Mouse (Mus musculus) gastrocnemius, adult 2 months (tissue): ENCODE data around the gene Elavl1. TPM values are rescaled to one million over a fixed set of nuclear protein-coding genes. Genes with fewer than 3 reads are reported as not detected.

ENCODE experiments used
- DNase-seq: peaks from one replicate; pipeline ENCODE4 v3.0.0; 2022
- H3K27ac ChIP-seq: fragments of 200-600 bp; 2 replicates; pipeline ENCODE4 v1.8.1; 2022; ENCODE audit warnings: mild to moderate bottlenecking
- H3K4me3 ChIP-seq: fragments of 200-600 bp; 2 replicates; pipeline ENCODE4 v1.8.1; 2022; ENCODE audit warnings: mild to moderate bottlenecking, moderate library complexity
- CTCF ChIP-seq: fragments of 200-600 bp; IDR thresholded peaks from 2 replicates; pipeline ENCODE4 v1.8.1; 2022; ENCODE audit warnings: antibody characterized with exemption, mild to moderate bottlenecking, moderate library complexity
- intact Hi-C: fragments of 180-260 bp; cut with DNase I; formaldehyde crosslinking; loops from one replicate; pipeline ENCODE4 v1.15.1; 2025
- total RNA-seq, 2 experiments: library from RNA; stranded (reverse); gene quantifications; 2 replicates each; pipeline ENCODE4 v1.2.3; 2021

The Elavl1 gene
- total RNA-seq, 2 experiments from 2014 or later: 46.4 to 49.8 TPM

GRCm38 (mm10) chr8:4252116-4252760 is 73.0 kb downstream of the Elavl1 start:
- intact Hi-C loops: loop anchor here (5.0 kb wide), 2 partner anchors 120 to 360 kb away; partner anchors contain the start of gene Zfp958
- no peak for TF ChIP-seq CTCF
- Histone ChIP-seq H3K4me3 (peak overlapping the region; percentile 78), H3K27ac (peak overlapping the region; percentile 95)
- no peak for DNase-seq

GRCm38 (mm10) chr8:4250306-4250970 is 74.8 kb downstream of the Elavl1 start:
- Histone ChIP-seq H3K4me3 (no peak overlapping the region), H3K27ac (no peak overlapping the region)
- peak; percentile 92 for DNase-seq
- intact Hi-C loops: loop anchor here (2.0 to 5.0 kb wide), 3 partner anchors 72 to 362 kb away; partner anchors contain the start of gene Zfp958
- TF ChIP-seq CTCF: peak; percentile 87

- H3K27ac ChIP-seq: no peak overlapping the region
- no peak overlapping the region for H3K4me3 ChIP-seq
- intact Hi-C loops: no loop called here
- no peak for TF ChIP-seq CTCF
- no peak for DNase-seq
These were observed 76.0 kb downstream of the Elavl1 start for GRCm38 (mm10) chr8:4249213-4249612.

GRCm38 (mm10) chr8:4247951-4248540 is 77.2 kb downstream of the Elavl1 start, which contains the start of gene Tgfbr3l:
Gene Tgfbr3l, plus strand, starts transcription at chr8:4248214.
- no peak for DNase-seq
- H3K4me3 ChIP-seq: no peak within 1 kb of the TSS
- H3K27ac ChIP-seq: no peak within 1 kb of the TSS
- TF ChIP-seq CTCF: no peak
- intact Hi-C loops: no loop called here

- Histone ChIP-seq H3K27ac (no peak overlapping the region), H3K4me3 (no peak overlapping the region)
- intact Hi-C loops: no loop called here
- no peak for TF ChIP-seq CTCF
- no peak for DNase-seq
These were observed 78.0 kb downstream of the Elavl1 start for GRCm38 (mm10) chr8:4247241-4247640.

GRCm38 (mm10) chr8:4245737-4246136 is 79.5 kb downstream of the Elavl1 start:
- TF ChIP-seq CTCF: no peak
- DNase-seq: no peak
- no peak overlapping the region for H3K4me3 ChIP-seq
- intact Hi-C loops: no loop called here
- H3K27ac ChIP-seq: no peak overlapping the region

GRCm38 (mm10) chr8:4245061-4245460 is 80.2 kb downstream of the Elavl1 start:
- intact Hi-C loops: no loop called here
- no peak overlapping the region for H3K27ac ChIP-seq
- no peak for TF ChIP-seq CTCF
- no peak for DNase-seq
- no peak overlapping the region for H3K4me3 ChIP-seq

- no peak for DNase-seq
- intact Hi-C loops: loop anchor here (2.0 to 5.0 kb wide), 3 partner anchors 35 to 438 kb away; partner anchors contain the start of gene Timm44
- H3K27ac ChIP-seq: peak overlapping the region; percentile 96
- no peak for TF ChIP-seq CTCF
- H3K4me3 ChIP-seq: peak overlapping the region; percentile 77
These were observed 85.9 kb downstream of the Elavl1 start for GRCm38 (mm10) chr8:4239193-4239890.

- intact Hi-C loops: loop anchor here (2.0 to 5.0 kb wide), 3 partner anchors 36 to 439 kb away; partner anchors contain the start of gene Timm44
- peak; percentile 100 for DNase-seq
- TF ChIP-seq CTCF: peak; percentile 62
- peak within 1 kb of the TSS; percentile 96 for H3K27ac ChIP-seq
- H3K4me3 ChIP-seq: peak within 1 kb of the TSS; percentile 77
These were observed 86.6 kb downstream of the Elavl1 start, which contains the start of the genes Map2k7 and Gm49320 for GRCm38 (mm10) chr8:4238434-4239192. Gene Map2k7, plus strand, starts transcription at chr8:4238740. Gene Gm49320, plus strand, starts transcription at chr8:4238865.

- Histone ChIP-seq H3K27ac (peak overlapping the region; percentile 96), H3K4me3 (peak overlapping the region; percentile 77)
- DNase-seq: no peak
- TF ChIP-seq CTCF: no peak
- intact Hi-C loops: loop anchor here (2.0 to 5.0 kb wide), 3 partner anchors 37 to 439 kb away; partner anchors contain the start of gene Timm44
These were observed 87.3 kb downstream of the Elavl1 start for GRCm38 (mm10) chr8:4237814-4238433.

Other genes starting within 250 kb of the Elavl1 start
- gene Cd209f, start 219.6 kb downstream of the Elavl1 start, total RNA-seq: 1 to 10 TPM in 1 of 2 experiments, under 1 TPM in 1; 0.51 to 1.2 TPM
- gene Cd209g, start 191.3 kb downstream of the Elavl1 start, total RNA-seq: under 1 TPM in 1 of 2 experiments, not detected in 1; 0.31 TPM
- gene Evi5l, start 158.8 kb downstream of the Elavl1 start, total RNA-seq: 10 to 100 TPM; 13.5 to 16.9 TPM
- not detected for gene Prr36, start 108.0 kb downstream of the Elavl1 start, total RNA-seq
- gene Lrrc8e, start 98.6 kb downstream of the Elavl1 start, total RNA-seq: not detected
- 10 to 100 TPM; 86.2 to 96.6 TPM for gene Map2k7, start 86.7 kb downstream of the Elavl1 start, total RNA-seq
- not detected for gene Gm49320, start 86.5 kb downstream of the Elavl1 start, total RNA-seq
- gene Tgfbr3l, start 77.2 kb downstream of the Elavl1 start, total RNA-seq: 1 to 10 TPM; 1.9 to 3.3 TPM
- gene Snapc2, start 72.3 kb downstream of the Elavl1 start, total RNA-seq: 10 to 100 TPM in 1 of 2 experiments, 1 to 10 TPM in 1; 9.8 to 13.0 TPM
- gene Ctxn1, start 66.1 kb downstream of the Elavl1 start, total RNA-seq: under 1 TPM; 0.41 to 0.45 TPM
- 10 to 100 TPM; 61.8 to 76.6 TPM for gene Timm44, start 49.5 kb downstream of the Elavl1 start, total RNA-seq
- 10 to 100 TPM in 1 of 2 experiments, 1 to 10 TPM in 1; 8.2 to 14.6 TPM for gene Ccl25, start 203 bp downstream of the Elavl1 start, total RNA-seq
- 1 to 10 TPM; 3.4 to 3.7 TPM for gene Cers4, start 167.6 kb upstream of the Elavl1 start, total RNA-seq